Mouse (Mus musculus) bone marrow, adult 2 months (tissue): ENCODE data around the gene Gpr137. TPM values are rescaled to one million over a fixed set of nuclear protein-coding genes. Genes with fewer than 3 reads are reported as not detected.
A peak's percentile ranks its signal among the peaks of the same experiment; 100 is the strongest.

ENCODE experiments used
- H3K27ac ChIP-seq: fragments of 200-500 bp; 2 replicates; pipeline ENCODE4 v1.5.1; 2012; ENCODE audit warnings: low read depth, mild to moderate bottlenecking, control low read depth, inconsistent platforms, low read length; ENCODE audit not compliant: control insufficient read depth, poor library complexity, insufficient read depth
- H3K4me1 ChIP-seq: fragments of 200-500 bp; 2 replicates; pipeline ENCODE4 v1.6.1; 2011; ENCODE audit warnings: low read length; ENCODE audit not compliant: control insufficient read depth, insufficient read depth
- H3K4me3 ChIP-seq: fragments of 200-500 bp; replicated peaks from 2 replicates; pipeline ENCODE3; 2011; ENCODE audit warnings: mild to moderate bottlenecking, low read depth, low read length, control low read depth; ENCODE audit not compliant: control insufficient read depth
- CTCF ChIP-seq: fragments of 200-500 bp; IDR thresholded peaks from 2 replicates; pipeline ENCODE4 v1.5.1; 2011; ENCODE audit warnings: low read length, control low read depth; ENCODE audit not compliant: control insufficient read depth, insufficient read depth
- POLR2A ChIP-seq: fragments of 200-500 bp; IDR thresholded peaks from 2 replicates; pipeline ENCODE4 v1.6.1; 2011; ENCODE audit warnings: low read depth, mild to moderate bottlenecking, control low read depth, low read length, borderline replicate concordance; ENCODE audit not compliant: control insufficient read depth
- WGBS: fragments of 180-500 bp; shearing (Covaris S2); methylation state at CpG from one replicate; pipeline ENCODE4 v1.1.7; 2018; 5-methylcytosine and 5-hydroxymethylcytosine counted together
- polyA plus RNA-seq: library from polyadenylated mRNA; stranded (reverse); fragments of >200 nt; gene quantifications from 2 replicates; pipeline ENCODE4 v1.2.4, GENCODE M21; 2011; ENCODE audit warnings: low replicate concordance; ENCODE audit not compliant: missing spikeins, insufficient read depth, insufficient read length

Gene Gpr137
- polyA plus RNA-seq, 1 experiment = 31.9 TPM

DNA sequence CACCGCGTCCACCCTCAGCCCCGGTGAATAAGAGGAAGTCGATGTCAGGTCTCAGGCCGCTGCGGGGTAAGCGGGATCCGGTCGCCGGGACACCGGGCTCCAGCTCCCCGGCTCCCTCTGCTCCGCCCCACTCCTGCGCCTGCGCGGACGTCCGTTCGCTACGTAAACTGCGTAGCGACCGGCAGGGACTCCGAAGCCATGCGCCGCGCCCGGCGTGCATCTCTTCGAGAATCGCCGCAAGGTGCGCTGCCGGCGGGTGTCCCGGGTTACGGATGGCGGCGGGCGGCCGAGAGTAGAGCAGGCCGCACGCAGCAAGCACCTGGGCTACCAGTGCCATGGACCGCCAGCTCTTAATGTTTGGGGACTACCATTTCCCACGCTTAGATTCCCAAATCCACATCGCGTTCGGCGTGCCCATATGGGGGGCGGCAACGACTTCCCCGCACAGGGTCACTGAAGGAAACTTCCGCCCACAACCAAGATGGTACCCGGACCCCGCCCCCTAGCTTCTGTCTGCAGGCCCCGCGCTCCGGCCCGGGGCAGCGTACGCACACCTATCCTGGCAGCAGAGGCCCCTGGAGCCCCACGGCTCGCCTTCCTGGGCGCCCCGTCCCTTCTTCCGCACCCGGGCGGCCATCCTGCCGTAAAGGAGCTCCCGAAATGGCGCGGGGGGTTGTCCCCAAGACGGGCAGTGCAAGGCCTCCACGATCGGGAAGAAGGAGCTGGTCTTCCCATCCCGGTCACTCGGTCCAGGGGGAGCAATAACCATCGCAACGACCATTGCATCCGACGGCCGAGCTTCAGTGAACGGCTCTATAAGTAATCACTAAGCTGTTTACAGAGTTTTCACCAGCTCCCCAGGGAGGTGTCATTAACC, 670 bp downstream of the Gpr137 start, which contains the start of gene Bad:
Gene Bad, plus strand, starts transcription at position 490 of the 877 bp plus-strand sequence.
- WGBS = under 1% methylated on average over 83 of the region's 83 CpGs
- H3K4me3 ChIP-seq = peak within 1 kb of the TSS; percentile 100
- peak within 1 kb of the TSS; percentile 90 for H3K27ac ChIP-seq
- TF ChIP-seq POLR2A (peak; percentile 35; the same call in 1 of the 2 replicates), CTCF (no peak)
- H3K4me1 ChIP-seq = peaks cover 1% of the 10 kb centered on the region; the same call in 1 of the 2 replicates

DNA sequence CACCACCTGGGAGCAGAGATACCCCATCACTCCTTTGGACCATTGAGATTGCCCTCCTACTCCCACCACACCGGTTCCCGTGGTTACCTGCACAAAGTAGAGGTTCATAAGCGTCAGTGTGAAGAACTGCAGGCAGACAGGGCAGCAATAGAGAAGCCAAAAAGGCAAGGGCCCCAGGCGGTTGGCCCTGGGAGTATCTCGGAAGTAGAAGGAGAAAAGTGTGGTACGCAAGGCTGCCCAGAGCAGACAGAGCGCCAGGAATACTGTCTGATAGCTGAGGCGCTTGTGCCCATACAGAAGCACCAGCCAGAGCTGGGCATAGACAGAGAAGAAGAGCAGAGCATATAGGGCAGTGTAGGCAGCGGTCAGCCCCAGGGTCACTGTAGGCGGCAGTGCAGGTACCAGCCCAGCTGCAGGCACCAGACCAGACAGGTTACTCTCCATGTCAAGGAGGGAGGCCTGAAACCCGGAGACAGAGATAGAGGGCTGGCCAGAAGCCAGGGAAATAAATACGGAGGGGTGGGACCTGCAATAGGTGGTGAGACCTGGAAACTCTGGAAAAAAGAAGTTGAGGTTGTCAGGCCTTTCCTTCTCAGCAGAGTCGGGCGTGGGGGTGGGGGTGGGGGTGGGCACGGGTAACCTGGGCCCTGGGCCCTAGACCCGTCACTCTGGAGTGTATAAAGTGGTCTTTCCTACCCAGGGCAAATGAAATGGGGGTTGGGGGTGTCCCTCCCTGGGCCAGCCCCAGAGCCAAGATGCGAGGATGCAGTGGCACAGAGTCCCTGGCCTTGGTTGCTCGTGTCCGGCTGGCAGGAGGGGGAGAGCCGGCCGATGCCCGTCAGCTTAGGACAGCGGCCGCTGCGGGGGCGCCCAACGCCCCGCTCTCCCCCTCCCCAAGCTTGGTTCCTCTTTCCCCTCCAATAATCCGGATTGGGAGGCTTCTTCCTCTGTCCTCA, 1.6 kb downstream of the Gpr137 start:
- H3K4me3 ChIP-seq = peak overlapping the region; percentile 100
- WGBS = 27% methylated on average over 29 of the region's 29 CpGs
- peaks cover 1% of the 10 kb centered on the region; the same call in 1 of the 2 replicates for H3K4me1 ChIP-seq
- TF ChIP-seq CTCF (no peak), POLR2A (no peak)
- peak overlapping the region; percentile 90 for H3K27ac ChIP-seq

DNA sequence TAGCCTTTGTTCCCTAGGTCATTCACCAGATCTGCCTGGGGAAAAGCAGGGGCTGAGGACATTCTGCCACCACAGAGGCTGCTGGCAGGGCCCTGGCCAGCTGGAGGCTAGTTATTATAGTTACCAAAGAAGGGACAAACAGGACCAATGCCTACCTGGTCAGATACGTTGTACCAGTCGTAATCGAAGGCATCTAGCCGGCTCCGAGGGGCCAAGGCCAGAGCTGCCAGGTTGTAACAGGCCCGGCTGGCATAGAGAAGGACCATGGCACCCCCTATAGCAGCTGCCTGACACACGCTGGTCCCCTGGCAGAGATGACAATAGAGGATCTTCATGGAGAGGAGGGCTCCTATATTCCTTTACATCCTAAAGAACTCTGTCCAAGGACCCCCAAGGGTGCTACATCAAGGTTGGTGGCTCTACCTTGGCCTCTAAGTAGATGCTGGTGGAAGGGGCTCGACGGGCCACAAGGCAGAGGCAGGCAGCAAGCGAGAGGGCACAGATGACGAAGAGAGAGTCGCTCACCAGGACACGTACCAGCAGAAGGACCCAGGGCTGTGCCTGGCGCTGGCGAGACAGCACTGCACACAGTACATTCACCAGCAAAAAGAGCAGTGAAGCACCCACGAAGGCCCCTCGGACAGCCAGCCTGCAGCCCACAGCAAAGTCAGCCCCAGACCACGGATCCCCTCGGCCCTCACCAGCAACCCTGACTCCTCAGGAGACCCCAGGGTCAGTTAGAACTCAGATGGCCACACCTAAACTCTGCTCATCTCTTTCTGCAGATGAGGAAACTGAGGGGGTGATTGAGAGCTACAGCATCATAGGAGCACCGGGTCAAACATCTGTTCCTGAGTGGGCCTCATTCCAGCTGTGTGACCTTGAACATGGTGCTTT, 2.9 kb downstream of the Gpr137 start:
- no peak overlapping the region for H3K27ac ChIP-seq
- H3K4me3 ChIP-seq = no peak overlapping the region
- TF ChIP-seq CTCF = no peak
- no peak for TF ChIP-seq POLR2A
- 89% methylated on average over 20 of the region's 20 CpGs for WGBS
- peaks cover 1% of the 10 kb centered on the region; the same call in 1 of the 2 replicates for H3K4me1 ChIP-seq

DNA sequence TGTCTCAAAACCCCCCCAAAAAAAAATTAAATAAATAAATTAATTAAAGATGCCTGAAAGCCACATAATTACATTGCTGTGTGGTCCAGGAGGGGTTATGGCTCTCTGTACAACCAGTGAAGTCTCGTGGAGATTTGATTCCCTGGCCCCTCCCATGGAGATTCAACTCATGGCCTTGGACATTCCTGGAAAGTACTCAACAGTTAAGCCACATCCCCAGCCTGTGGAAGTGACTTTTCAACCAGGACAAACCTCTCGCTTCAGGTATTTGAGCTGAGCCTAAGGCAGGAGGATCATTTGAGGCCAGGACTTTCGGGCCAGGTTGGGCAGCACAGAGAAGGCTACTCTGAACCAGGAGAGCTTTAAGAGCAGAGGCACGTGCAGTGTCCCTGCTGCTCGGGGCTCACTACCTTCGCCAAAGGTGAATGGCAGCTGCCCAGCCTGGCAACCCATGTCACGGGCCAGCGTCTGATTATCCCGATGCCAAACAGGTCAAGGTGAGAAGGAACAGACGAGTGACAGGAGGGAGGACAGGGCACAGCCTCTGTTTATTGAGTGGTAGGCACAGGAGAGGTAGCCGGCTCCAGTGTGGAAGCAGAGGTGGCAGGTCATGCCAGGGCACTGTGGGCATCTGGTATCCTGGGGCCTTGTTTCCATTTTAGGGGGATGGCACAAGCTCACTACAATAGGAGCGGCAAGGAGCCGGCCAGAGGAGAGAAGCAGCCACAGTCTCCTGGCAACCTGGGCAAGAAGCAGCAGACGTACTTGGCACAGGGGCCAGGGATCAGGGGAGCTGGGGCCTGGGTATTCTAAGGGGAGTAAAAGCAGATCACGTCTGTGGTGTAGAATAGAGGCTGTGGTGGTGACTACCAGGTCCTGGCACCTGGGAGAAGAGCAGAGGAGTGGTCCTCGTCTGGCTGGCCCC, 4.5 kb downstream of the Gpr137 start:
- 87% methylated on average over 16 of the region's 16 CpGs for WGBS
- H3K4me1 ChIP-seq = peaks cover 2% of the 10 kb centered on the region
- H3K4me3 ChIP-seq = no peak overlapping the region
- TF ChIP-seq CTCF = no peak
- TF ChIP-seq POLR2A = no peak
- H3K27ac ChIP-seq = no peak overlapping the region

DNA sequence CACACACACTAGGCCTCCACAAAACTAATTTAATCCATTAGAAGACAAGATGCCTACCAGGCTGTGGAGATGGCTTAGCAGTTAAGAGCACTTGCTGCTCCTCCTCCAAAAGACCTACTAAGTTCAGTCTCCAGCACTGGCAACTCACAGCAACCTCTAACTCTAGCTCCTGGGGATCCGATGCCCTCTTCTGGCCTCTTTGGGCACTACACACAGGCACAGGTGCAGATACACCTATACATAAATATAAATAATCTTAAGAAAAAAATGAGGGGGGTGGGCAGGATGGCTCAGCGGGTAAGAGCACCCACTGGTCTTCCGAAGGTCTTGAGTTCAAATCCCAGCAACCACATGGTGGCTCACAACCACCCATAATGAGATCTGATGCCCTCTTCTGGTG, 6.0 kb downstream of the Gpr137 start:
- 31% methylated on average over 3 of the region's 3 CpGs for WGBS
- Histone ChIP-seq H3K4me3 (no peak overlapping the region), H3K27ac (no peak overlapping the region), H3K4me1 (peaks cover 2% of the 10 kb centered on the region)
- TF ChIP-seq CTCF = peak; percentile 61
- TF ChIP-seq POLR2A = no peak

DNA sequence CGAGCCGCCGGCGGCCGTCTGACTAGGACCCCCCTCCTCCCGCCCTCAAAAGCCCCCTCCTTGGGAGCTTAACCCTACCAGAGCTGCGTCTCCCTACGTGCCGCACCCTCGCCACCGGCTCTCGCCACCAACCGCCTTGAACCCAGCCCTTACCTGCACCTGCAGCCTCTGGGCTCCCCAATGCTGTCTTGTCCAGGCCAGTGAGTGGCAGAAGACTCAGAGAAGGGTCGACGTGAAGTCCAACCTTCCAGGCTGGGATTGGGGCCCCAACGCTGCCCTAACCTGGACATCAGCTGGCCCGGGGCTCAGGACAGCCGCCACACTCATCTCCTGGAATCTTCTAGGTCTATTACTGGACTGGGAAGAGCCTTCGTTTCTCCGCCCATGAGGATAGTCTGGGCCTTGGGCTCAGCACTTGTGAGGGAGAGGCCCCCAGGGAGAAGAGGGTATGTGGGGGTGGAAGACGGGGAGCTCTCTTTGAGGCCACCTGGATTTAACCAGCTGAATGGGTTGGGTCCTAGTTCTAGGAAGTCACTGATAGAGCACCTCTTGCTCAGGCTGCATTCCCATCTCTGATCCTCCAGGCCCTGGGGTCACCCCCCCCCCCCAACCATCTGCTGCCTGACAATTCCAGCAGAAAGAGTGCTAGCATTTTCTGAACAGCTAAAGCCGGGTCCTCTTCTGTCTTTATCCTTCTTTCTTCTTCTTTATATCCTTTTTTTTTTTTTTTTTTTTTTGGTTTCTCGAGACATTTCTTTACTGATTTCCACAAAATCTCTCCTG, 7.9 kb downstream of the Gpr137 start, which contains the start of gene Kcnk4:
Gene Kcnk4, minus strand, starts transcription at position 321 of the 783 bp plus-strand sequence.
- Histone ChIP-seq H3K4me1 (peaks cover 2% of the 10 kb centered on the region; the same call in 1 of the 2 replicates), H3K4me3 (no peak within 1 kb of the TSS), H3K27ac (no peak within 1 kb of the TSS)
- TF ChIP-seq POLR2A (no peak), CTCF (no peak)
- WGBS = 23% methylated on average over 23 of the region's 23 CpGs
